Comparison of ENCODE assay signal across 9 mouse cellular contexts in genomic region chr10:17575448-17576332, GRCm38 (mm10).
DNase-seq lines count a peak whose midpoint lies in the region; ATAC-seq and TF ChIP-seq lines count a peak whose summit lies in the region.
"Had no signal": no experiment of that assay in that cellular context is flagged by ENCODE, and none has a peak within 500 bp of the region (broad histone marks: within the 10 kb centered on the region; RNA-seq: fewer than 3 reads in every experiment).

No protein-coding gene starts in this region.

- no peak for TF ChIP-seq CTCF in kidney, adult 2 months (conservative IDR thresholded peaks at IDR 0.05; ENCODE audit: insufficient read depth, insufficient read length, low read depth, low read length)
- TF ChIP-seq CTCF in heart, postnatal 0 days (IDR thresholded peaks at IDR 0.05; ENCODE audit: low read depth), result no peak

- no peak for TF ChIP-seq POLR2A in kidney, adult 2 months (IDR thresholded peaks at IDR 0.05; ENCODE audit: low read depth, low read length)

- no peaks in the 10 kb centered on the region for H3K27me3 ChIP-seq in kidney, adult 2 months (replicated peaks; ENCODE audit: control insufficient read depth, insufficient read depth, low read length)
- H3K27me3 ChIP-seq in heart, postnatal 0 days (ENCODE audit: control insufficient read depth, insufficient read depth, low read length), result no peaks in the 10 kb centered on the region
- H3K27me3 ChIP-seq in megakaryocyte, embryonic 14.5 days (replicated peaks), result no peaks in the 10 kb centered on the region

- H3K4me3 ChIP-seq in kidney, adult 2 months (ENCODE audit: insufficient read depth, low read depth, low read length), result no peak overlapping the region
- no peak overlapping the region for H3K4me3 ChIP-seq in heart, postnatal 0 days (ENCODE audit: low read depth, low read length)
- H3K4me3 ChIP-seq in megakaryocyte, embryonic 14.5 days (replicated peaks), result peak overlapping the region; percentile 50

- no peak overlapping the region for H3K4me2 ChIP-seq in heart, postnatal 0 days (ENCODE audit: low read depth, low read length)

- H3K36me3 ChIP-seq in kidney, adult 2 months (ENCODE audit: control insufficient read depth, insufficient read depth, low read length), result no peaks in the 10 kb centered on the region
- no peaks in the 10 kb centered on the region for H3K36me3 ChIP-seq in heart, postnatal 0 days (replicated peaks; ENCODE audit: control insufficient read depth, insufficient read depth, low read length)
- H3K36me3 ChIP-seq in megakaryocyte, embryonic 14.5 days (replicated peaks; ENCODE audit: low read length), result no peaks in the 10 kb centered on the region

- H3K9ac ChIP-seq in heart, postnatal 0 days (replicated peaks; ENCODE audit: low read depth, low read length), result no peak overlapping the region

- DNase-seq in kidney, adult 2 months, result peak; percentile 53
- no peak for DNase-seq in kidney, postnatal 10 days
- DNase-seq in Muller cell, postnatal 12 days (ENCODE audit: inconsistent ontology term), result peak; percentile 36
- DNase-seq in heart, postnatal 0 days (ENCODE audit: low spot score), result peak; percentile 26
- no peak for DNase-seq in spleen, postnatal 14 days (ENCODE audit: low spot score in 2 of 2)
- DNase-seq in layer of hippocampus, postnatal 36 days, result no peak
- no peak for DNase-seq in adrenal gland, postnatal 10 days
- DNase-seq: adrenal gland, postnatal 36 days had no signal

- ATAC-seq in heart, postnatal 0 days (ENCODE audit: insufficient read depth, low read depth), result no peak

- no peaks in the 10 kb centered on the region for H3K9me3 ChIP-seq in heart, postnatal 0 days (replicated peaks; ENCODE audit: control insufficient read depth, low read length)
- H3K9me3 ChIP-seq in megakaryocyte, embryonic 14.5 days, result no peaks in the 10 kb centered on the region

- WGBS in kidney, adult 2 months, result 47% methylated on average over 10 of the region's 10 CpGs
- 56% methylated on average over 10 of the region's 10 CpGs for WGBS in heart, postnatal 0 days

- TF ChIP-seq EP300 in heart, postnatal 0 days (IDR thresholded peaks at IDR 0.05; ENCODE audit: low read depth), result no peak

- H3K4me1 ChIP-seq in kidney, adult 2 months (ENCODE audit: control insufficient read depth, insufficient read depth, low read length), result peaks cover 10% of the 10 kb centered on the region; the same call in 1 of the 2 replicates
- peaks cover 6% of the 10 kb centered on the region; the same call in 1 of the 2 replicates for H3K4me1 ChIP-seq in heart, postnatal 0 days (ENCODE audit: control insufficient read depth, insufficient read depth)
- H3K4me1 ChIP-seq in megakaryocyte, embryonic 14.5 days, result peaks cover 61% of the 10 kb centered on the region

- peak overlapping the region; percentile 98 for H3K27ac ChIP-seq in kidney, adult 2 months (ENCODE audit: insufficient read depth, low read depth, low read length)
- H3K27ac ChIP-seq in heart, postnatal 0 days (ENCODE audit: low read depth), result peak overlapping the region; percentile 41

Comparison
In these comparisons a context has a peak if more than half of its experiments do, and no peak if none do; other contexts are left out.
1. DNase-seq: peak in kidney, adult 2 months (single experiment), Muller cell, postnatal 12 days (single experiment) and heart, postnatal 0 days (single experiment); none in kidney, postnatal 10 days (single experiment), spleen, postnatal 14 days (0 of 2), layer of hippocampus, postnatal 36 days (0 of 2) and adrenal gland, postnatal 10 days (single experiment).